ENCODE assay signal across 9 mouse cellular contexts in genomic region chr10:18526184-18526850, GRCm38 (mm10). TPM values are rescaled to one million over a fixed set of nuclear protein-coding genes. Genes with fewer than 3 reads are reported as not detected.
DNase-seq lines count a peak whose midpoint lies in the region; ATAC-seq and TF ChIP-seq lines count a peak whose summit lies in the region.
"Had no signal": no experiment of that assay in that cellular context is flagged by ENCODE, and none has a peak within 500 bp of the region (broad histone marks: within the 10 kb centered on the region; RNA-seq: fewer than 3 reads in every experiment).

No protein-coding gene starts in this region.

- H3K9me3 ChIP-seq in intestine, embryonic 14.5 days (ENCODE audit: control insufficient read depth, low read length), result no peaks in the 10 kb centered on the region
- no peaks in the 10 kb centered on the region for H3K9me3 ChIP-seq in intestine, postnatal 0 days (ENCODE audit: control insufficient read depth)
- H3K9me3 ChIP-seq in forebrain, embryonic 14.5 days (replicated peaks; ENCODE audit: control insufficient read depth, low read length), result no peaks in the 10 kb centered on the region
- no peaks in the 10 kb centered on the region for H3K9me3 ChIP-seq in hindbrain, embryonic 10.5 days
- H3K9me3 ChIP-seq in liver, embryonic 12.5 days (replicated peaks), result no peaks in the 10 kb centered on the region
- H3K9me3 ChIP-seq: liver, embryonic 13.5 days had no signal

- H3K4me2 ChIP-seq in intestine, embryonic 14.5 days (ENCODE audit: low read length), result no peak overlapping the region
- H3K4me2 ChIP-seq in intestine, postnatal 0 days (replicated peaks; ENCODE audit: low read depth), result no peak overlapping the region
- no peak overlapping the region for H3K4me2 ChIP-seq in forebrain, embryonic 14.5 days (ENCODE audit: low read length)
- H3K4me2 ChIP-seq in liver, embryonic 12.5 days, result no peak overlapping the region
- H3K4me2 ChIP-seq: liver, embryonic 13.5 days had no signal

- H3K4me3 ChIP-seq in intestine, embryonic 14.5 days (ENCODE audit: low read depth, low read length), result no peak overlapping the region
- H3K4me3 ChIP-seq in intestine, postnatal 0 days (ENCODE audit: low read depth, low read length), result no peak overlapping the region
- H3K4me3 ChIP-seq in forebrain, embryonic 14.5 days (ENCODE audit: low read depth, low read length), result no peak overlapping the region
- H3K4me3 ChIP-seq in hindbrain, embryonic 10.5 days, result no peak overlapping the region
- H3K4me3 ChIP-seq in liver, embryonic 12.5 days, result no peak overlapping the region
- H3K4me3 ChIP-seq: liver, embryonic 13.5 days had no signal

- TF ChIP-seq CTCF in intestine, postnatal 0 days (IDR thresholded peaks at IDR 0.05; ENCODE audit: low read depth), result no peak

- 78% methylated on average over 22 of the region's 22 CpGs for WGBS in intestine, embryonic 14.5 days
- 89% methylated on average over 22 of the region's 22 CpGs for WGBS in intestine, postnatal 0 days
- 65% methylated on average over 22 of the region's 22 CpGs for WGBS in forebrain, embryonic 14.5 days
- 84% methylated on average over 22 of the region's 22 CpGs for WGBS in hindbrain, embryonic 10.5 days
- WGBS in liver, embryonic 12.5 days (ENCODE audit: insufficient replicate concordance), result 78% methylated on average over 22 of the region's 22 CpGs

- no peaks in the 10 kb centered on the region; the same call in 1 of the 2 replicates for H3K4me1 ChIP-seq in intestine, embryonic 14.5 days (replicated peaks; ENCODE audit: control insufficient read depth, insufficient read depth, low read length)
- no peaks in the 10 kb centered on the region for H3K4me1 ChIP-seq in intestine, postnatal 0 days (replicated peaks; ENCODE audit: control insufficient read depth, insufficient read depth, low read length)
- H3K4me1 ChIP-seq in forebrain, embryonic 14.5 days (ENCODE audit: control insufficient read depth, insufficient read depth, low read length), result peaks cover 17% of the 10 kb centered on the region; the same call in 1 of the 2 replicates
- H3K4me1 ChIP-seq in hindbrain, embryonic 10.5 days (replicated peaks), result peaks cover 24% of the 10 kb centered on the region
- 0 out of 2 replicates have a peak, but pooled peaks cover 7% of the 10 kb centered on the region for H3K4me1 ChIP-seq in liver, embryonic 12.5 days
- H3K4me1 ChIP-seq: liver, embryonic 13.5 days had no signal

- no peak overlapping the region for H3K9ac ChIP-seq in intestine, embryonic 14.5 days (ENCODE audit: low read length)
- H3K9ac ChIP-seq in intestine, postnatal 0 days (ENCODE audit: low read depth, low read length), result no peak overlapping the region
- no peak overlapping the region for H3K9ac ChIP-seq in forebrain, embryonic 14.5 days (ENCODE audit: low read length)
- no peak overlapping the region for H3K9ac ChIP-seq in liver, embryonic 12.5 days
- H3K9ac ChIP-seq: liver, embryonic 13.5 days had no signal

- ATAC-seq in intestine, embryonic 14.5 days (replicated peaks; ENCODE audit: low FRiP score, low TSS enrichment, low read depth), result 0 out of 2 replicates have a peak, but pooled peaks have one; percentile 53
- no peak for ATAC-seq in intestine, postnatal 0 days
- ATAC-seq in forebrain, embryonic 14.5 days, result peak; percentile 22; the same call in 1 of the 2 replicates
- ATAC-seq in liver, embryonic 12.5 days, result no peak

- H3K27me3 ChIP-seq in intestine, embryonic 14.5 days (replicated peaks; ENCODE audit: control insufficient read depth, insufficient read depth, low read length), result no peaks in the 10 kb centered on the region
- no peaks in the 10 kb centered on the region for H3K27me3 ChIP-seq in intestine, postnatal 0 days (replicated peaks; ENCODE audit: control insufficient read depth, insufficient read depth, low read length)
- no peaks in the 10 kb centered on the region for H3K27me3 ChIP-seq in forebrain, embryonic 14.5 days (replicated peaks; ENCODE audit: control insufficient read depth, insufficient read depth, low read length)
- no peaks in the 10 kb centered on the region for H3K27me3 ChIP-seq in hindbrain, embryonic 10.5 days (ENCODE audit: insufficient read depth, poor library complexity, severe bottlenecking)
- 0 out of 2 replicates have a peak, but pooled peaks cover 4% of the 10 kb centered on the region for H3K27me3 ChIP-seq in liver, embryonic 12.5 days (replicated peaks)
- H3K27me3 ChIP-seq: liver, embryonic 13.5 days had no signal

- H3K36me3 ChIP-seq in intestine, embryonic 14.5 days (ENCODE audit: control insufficient read depth, insufficient read depth, low read length), result peaks cover 20% of the 10 kb centered on the region
- peaks cover 41% of the 10 kb centered on the region for H3K36me3 ChIP-seq in intestine, postnatal 0 days (ENCODE audit: control insufficient read depth, insufficient read depth)
- peaks cover 22% of the 10 kb centered on the region for H3K36me3 ChIP-seq in forebrain, embryonic 14.5 days (ENCODE audit: control insufficient read depth, insufficient read depth, low read length)
- H3K36me3 ChIP-seq in hindbrain, embryonic 10.5 days, result peaks cover 64% of the 10 kb centered on the region
- H3K36me3 ChIP-seq in liver, embryonic 12.5 days, result peaks cover 7% of the 10 kb centered on the region

- no peak overlapping the region for H3K27ac ChIP-seq in intestine, embryonic 14.5 days (ENCODE audit: low read depth)
- no peak overlapping the region for H3K27ac ChIP-seq in intestine, postnatal 0 days (ENCODE audit: low read depth, low read length)
- peak overlapping the region; percentile 61; the same call in 1 of the 2 replicates for H3K27ac ChIP-seq in forebrain, embryonic 14.5 days (ENCODE audit: low read depth, low read length)
- H3K27ac ChIP-seq in hindbrain, embryonic 10.5 days, result peak overlapping the region; percentile 62
- no peak overlapping the region for H3K27ac ChIP-seq in liver, embryonic 12.5 days
- H3K27ac ChIP-seq: liver, embryonic 13.5 days had no signal

- DNase-seq in intestine, embryonic 14.5 days (ENCODE audit: low spot score), result no peak
- peak; percentile 56 for DNase-seq in forebrain, embryonic 14.5 days (ENCODE audit: low spot score)
- DNase-seq in hindbrain, embryonic 10.5 days (ENCODE audit: low spot score), result no peak
- DNase-seq in layer of hippocampus, postnatal 36 days, result peak; percentile 69 to 79
- DNase-seq in right cerebral cortex, postnatal 36 days (ENCODE audit: low spot score in 2 of 2), result peak; percentile 50 to 67
- no peak for DNase-seq in thymus, postnatal 10 days (ENCODE audit: low spot score in 2 of 2)
- DNase-seq: liver, embryonic 13.5 days had no signal

RNA-seq across cellular contexts. Expression of gene Hebp2, which starts 19.6 kb away (rescaled TPM):
- 12.3 and 17.9 TPM in 2 replicates for polyA plus RNA-seq in intestine, embryonic 14.5 days (2014; fragmentation: Nextera tagmentation; extraction: Ambion mirVana)
- polyA plus RNA-seq in intestine, postnatal 0 days (2015; fragmentation: Nextera tagmentation; extraction: Ambion mirVana), result 3.6 and 4.0 TPM in 2 replicates
- polyA plus RNA-seq in forebrain, embryonic 14.5 days (2014; fragmentation: Nextera tagmentation; extraction: Ambion mirVana), result 7.7 and 7.8 TPM in 2 replicates
- 15.1 and 15.8 TPM in 2 replicates for polyA plus RNA-seq in hindbrain, embryonic 10.5 days (2016; fragmentation: Nextera tagmentation; extraction: Ambion mirVana)
- total RNA-seq in layer of hippocampus, postnatal 36 days (2021), result 1 to 10 TPM; 3.2 to 3.5 TPM
- polyA plus RNA-seq in liver, embryonic 12.5 days (2016; fragmentation: Nextera tagmentation; extraction: Ambion mirVana), result 2.7 and 3.0 TPM in 2 replicates

Comparison
In these comparisons a context has a peak if more than half of its experiments do, and no peak if none do; other contexts are left out.
1. ATAC-seq: peak in intestine, embryonic 14.5 days (single experiment) and forebrain, embryonic 14.5 days (single experiment); none in intestine, postnatal 0 days (single experiment) and liver, embryonic 12.5 days (single experiment).
2. DNase-seq: peak in forebrain, embryonic 14.5 days (single experiment), layer of hippocampus, postnatal 36 days (2 of 2) and right cerebral cortex, postnatal 36 days (2 of 2); none in intestine, embryonic 14.5 days (single experiment), hindbrain, embryonic 10.5 days (single experiment) and thymus, postnatal 10 days (0 of 2).
3. H3K27ac ChIP-seq: peak in forebrain, embryonic 14.5 days (single experiment) and hindbrain, embryonic 10.5 days (single experiment); none in intestine, embryonic 14.5 days (single experiment), intestine, postnatal 0 days (single experiment) and liver, embryonic 12.5 days (single experiment).